Mouse (Mus musculus) layer of hippocampus, postnatal 36 days (tissue): ENCODE results near the gene Mat2a. TPM values are rescaled to one million over a fixed set of nuclear protein-coding genes. Genes with fewer than 3 reads are reported as not detected.

Experiments
- total RNA-seq, 2 experiments: library from RNA; stranded (reverse); gene quantifications; 2 replicates each; pipeline ENCODE4 v1.2.3; 2021

Mat2a gene
- total RNA-seq, 2 experiments from 2014 or later = 186 to 194 TPM

Other genes with a start within 250 kb of the Mat2a start
- 1 to 10 TPM; 2.2 to 3.4 TPM for gene Atoh8, start 204.0 kb downstream of the Mat2a start, total RNA-seq
- gene Sftpb, start 134.9 kb downstream of the Mat2a start, total RNA-seq = not detected
- gene Usp39, start 94.4 kb downstream of the Mat2a start, total RNA-seq = 10 to 100 TPM; 31.3 to 35.8 TPM
- 10 to 100 TPM; 16.9 to 17.2 TPM for gene 0610030E20Rik, start 92.2 kb downstream of the Mat2a start, total RNA-seq
- 10 to 100 TPM in 1 of 2 experiments, 1 to 10 TPM in 1; 8.1 to 10.5 TPM for gene Tmem150a, start 84.1 kb downstream of the Mat2a start, total RNA-seq
- gene Rnf181, start 72.6 kb downstream of the Mat2a start, total RNA-seq = 10 to 100 TPM; 77.6 to 85.2 TPM
- 1 to 10 TPM; 4.4 to 5.3 TPM for gene Vamp5, start 59.1 kb downstream of the Mat2a start, total RNA-seq
- 10 to 100 TPM; 14.7 to 17.3 TPM for gene Vamp8, start 48.9 kb downstream of the Mat2a start, total RNA-seq
- 10 to 100 TPM; 22.6 to 24.0 TPM for gene Ggcx, start 25.2 kb downstream of the Mat2a start, total RNA-seq
- gene Sh2d6, start 82.1 kb upstream of the Mat2a start, total RNA-seq = under 1 TPM; 0.40 to 0.45 TPM
- 1 to 10 TPM; 2.3 to 2.9 TPM for gene Capg, start 104.8 kb upstream of the Mat2a start, total RNA-seq
- 10 to 100 TPM; 20.3 to 22.3 TPM for gene Elmod3, start 158.9 kb upstream of the Mat2a start, total RNA-seq
- gene Retsat, start 158.9 kb upstream of the Mat2a start, total RNA-seq = 10 to 100 TPM; 54.3 to 55.6 TPM
- gene Tgoln1, start 177.4 kb upstream of the Mat2a start, total RNA-seq = 10 to 100 TPM; 88.8 to 91.6 TPM